Mouse (Mus musculus): Measurements from ENCODE around the gene Mdga1. TPM values are rescaled to one million over a fixed set of nuclear protein-coding genes. Genes with fewer than 3 reads are reported as not detected.

Mdga1 gene
- polyA plus RNA-seq, 1 experiment from 2014 or later = 2.1 TPM

DNA sequence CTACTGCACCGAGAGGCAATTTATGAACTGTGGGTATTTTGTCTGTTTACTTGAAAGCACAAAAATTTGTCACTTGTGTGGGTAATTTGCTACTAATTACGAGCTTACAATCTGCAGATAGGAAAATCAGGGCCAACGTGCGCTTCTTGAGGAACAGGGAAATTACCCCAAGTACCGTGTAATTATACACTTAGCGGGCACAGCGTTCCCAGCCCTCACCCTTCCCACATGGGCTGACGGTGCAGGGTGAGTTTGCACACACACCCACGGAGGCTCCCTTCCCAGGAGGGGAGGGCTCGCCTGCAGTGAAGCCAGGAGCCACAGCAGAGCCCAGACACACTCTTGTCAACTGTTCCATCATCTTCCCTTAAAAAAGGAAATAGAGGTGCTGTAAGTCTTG is 54.1 kb downstream of the Mdga1 start:
- Histone ChIP-seq H3K36me3 (no peaks in the 10 kb centered on the region), H3K4me1 (peaks cover 12% of the 10 kb centered on the region), H3K4me2 (no peak overlapping the region), H3K9ac (no peak overlapping the region), H3K27ac (no peak overlapping the region), H3K27me3 (0 out of 2 replicates have a peak, but pooled peaks cover 6% of the 10 kb centered on the region), H3K9me3 (replicated peaks) (no peaks in the 10 kb centered on the region), H3K4me3 (replicated peaks) (no peak overlapping the region)
- 56% methylated on average over 10 of the region's 10 CpGs for WGBS
- no peak for ATAC-seq (replicated peaks; ENCODE audit: low FRiP score)

GRCm38 (mm10) chr17:29913301-29913965 is 56.5 kb downstream of the Mdga1 start:
- ATAC-seq (replicated peaks; ENCODE audit: low FRiP score) = no peak
- no peak overlapping the region for H3K27ac ChIP-seq
- H3K4me3 ChIP-seq (replicated peaks) = no peak overlapping the region
- peaks cover 10% of the 10 kb centered on the region for H3K4me1 ChIP-seq
- 82% methylated on average over 16 of the region's 16 CpGs for WGBS
- H3K36me3 ChIP-seq = no peaks in the 10 kb centered on the region
- H3K4me2 ChIP-seq = no peak overlapping the region
- H3K27me3 ChIP-seq = 0 out of 2 replicates have a peak, but pooled peaks cover 6% of the 10 kb centered on the region
- H3K9me3 ChIP-seq (replicated peaks) = no peaks in the 10 kb centered on the region
- no peak overlapping the region for H3K9ac ChIP-seq

- peaks cover 10% of the 10 kb centered on the region for H3K4me1 ChIP-seq
- no peak overlapping the region for H3K9ac ChIP-seq
- no peak overlapping the region for H3K4me2 ChIP-seq
- H3K27ac ChIP-seq = no peak overlapping the region
- H3K27me3 ChIP-seq = 0 out of 2 replicates have a peak, but pooled peaks cover 6% of the 10 kb centered on the region
- no peak overlapping the region for H3K4me3 ChIP-seq (replicated peaks)
- WGBS = 30% methylated on average over 5 of the region's 5 CpGs
- ATAC-seq (replicated peaks; ENCODE audit: low FRiP score) = no peak
- H3K36me3 ChIP-seq = no peaks in the 10 kb centered on the region
- H3K9me3 ChIP-seq (replicated peaks) = no peaks in the 10 kb centered on the region
Observed at GRCm38 (mm10) chr17:29912733-29913132, 57.2 kb downstream of the Mdga1 start.

DNA sequence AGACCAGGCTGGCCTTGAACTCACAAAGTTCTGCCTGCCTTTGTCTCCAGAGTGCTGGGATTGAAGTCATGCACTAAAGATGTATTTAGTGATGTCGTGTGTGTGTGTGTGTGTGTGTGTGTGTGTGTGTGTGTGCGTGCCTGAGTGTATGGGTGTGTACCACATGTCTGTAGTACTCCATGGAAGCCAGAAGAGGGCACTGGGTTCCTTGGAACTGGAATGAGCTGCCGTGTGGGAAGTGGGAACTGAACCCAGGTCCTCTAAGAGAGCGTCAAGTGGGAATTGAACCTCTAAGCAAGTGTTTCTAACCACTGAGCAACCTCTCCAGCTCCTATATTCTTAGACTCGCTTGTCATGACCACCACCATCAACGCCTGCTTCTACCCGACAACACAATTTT is 60.9 kb downstream of the Mdga1 start:
- Histone ChIP-seq H3K9ac (no peak overlapping the region), H3K4me3 (replicated peaks) (no peak overlapping the region), H3K9me3 (replicated peaks) (no peaks in the 10 kb centered on the region), H3K4me1 (peaks cover 16% of the 10 kb centered on the region), H3K4me2 (no peak overlapping the region), H3K27ac (no peak overlapping the region), H3K36me3 (no peaks in the 10 kb centered on the region), H3K27me3 (no peaks in the 10 kb centered on the region)
- no peak for ATAC-seq (replicated peaks; ENCODE audit: low FRiP score)
- WGBS = 95% methylated on average over 7 of the region's 7 CpGs

GRCm38 (mm10) chr17:29904694-29905093 is 65.2 kb downstream of the Mdga1 start:
- WGBS = 39% methylated on average over 5 of the region's 5 CpGs
- ATAC-seq (replicated peaks; ENCODE audit: low FRiP score) = 0 out of 2 replicates have a peak, but pooled peaks have one; percentile 12
- H3K4me1 ChIP-seq = peaks cover 10% of the 10 kb centered on the region

GRCm38 (mm10) chr17:29902406-29903155 is 67.3 kb downstream of the Mdga1 start:
- Histone ChIP-seq H3K27ac (no peak overlapping the region), H3K4me3 (replicated peaks) (no peak overlapping the region), H3K36me3 (no peaks in the 10 kb centered on the region), H3K4me1 (peaks cover 10% of the 10 kb centered on the region), H3K4me2 (no peak overlapping the region), H3K27me3 (no peaks in the 10 kb centered on the region), H3K9ac (no peak overlapping the region), H3K9me3 (replicated peaks) (no peaks in the 10 kb centered on the region)
- no peak for ATAC-seq (replicated peaks; ENCODE audit: low FRiP score)
- 61% methylated on average over 16 of the region's 16 CpGs for WGBS

More at GRCm38 (mm10) chr17:29904694-29905093, 65.2 kb downstream of the Mdga1 start:
- H3K4me2 ChIP-seq = no peak overlapping the region
- no peak overlapping the region for H3K9ac ChIP-seq
- no peaks in the 10 kb centered on the region for H3K27me3 ChIP-seq
- no peaks in the 10 kb centered on the region for H3K36me3 ChIP-seq
- H3K4me3 ChIP-seq (replicated peaks) = no peak overlapping the region
- no peak overlapping the region for H3K27ac ChIP-seq
- H3K9me3 ChIP-seq (replicated peaks) = no peaks in the 10 kb centered on the region

- no peak for ATAC-seq (replicated peaks; ENCODE audit: low FRiP score)
- no peak overlapping the region for H3K4me3 ChIP-seq (replicated peaks)
Observed at GRCm38 (mm10) chr17:29900289-29900688, 69.6 kb downstream of the Mdga1 start.

GRCm38 (mm10) chr17:29896181-29897054 is 73.5 kb downstream of the Mdga1 start:
- Histone ChIP-seq H3K36me3 (no peaks in the 10 kb centered on the region), H3K9ac (no peak overlapping the region), H3K4me1 (peaks cover 22% of the 10 kb centered on the region), H3K9me3 (replicated peaks) (no peaks in the 10 kb centered on the region; the same call in 1 of the 2 replicates), H3K27me3 (peaks cover 11% of the 10 kb centered on the region), H3K4me3 (replicated peaks) (no peak overlapping the region), H3K27ac (0 out of 2 replicates have a peak overlapping the region, but pooled peaks have one; percentile 48), H3K4me2 (no peak overlapping the region)
- peak; percentile 77 for ATAC-seq (replicated peaks; ENCODE audit: low FRiP score)
- WGBS = 13% methylated on average over 6 of the region's 7 CpGs

More at GRCm38 (mm10) chr17:29900289-29900688, 69.6 kb downstream of the Mdga1 start:
- Histone ChIP-seq H3K27ac (no peak overlapping the region), H3K9me3 (replicated peaks) (no peaks in the 10 kb centered on the region), H3K27me3 (no peaks in the 10 kb centered on the region), H3K4me1 (peaks cover 25% of the 10 kb centered on the region), H3K36me3 (no peaks in the 10 kb centered on the region), H3K9ac (no peak overlapping the region), H3K4me2 (no peak overlapping the region)
- WGBS = 86% methylated on average over 5 of the region's 5 CpGs

DNA sequence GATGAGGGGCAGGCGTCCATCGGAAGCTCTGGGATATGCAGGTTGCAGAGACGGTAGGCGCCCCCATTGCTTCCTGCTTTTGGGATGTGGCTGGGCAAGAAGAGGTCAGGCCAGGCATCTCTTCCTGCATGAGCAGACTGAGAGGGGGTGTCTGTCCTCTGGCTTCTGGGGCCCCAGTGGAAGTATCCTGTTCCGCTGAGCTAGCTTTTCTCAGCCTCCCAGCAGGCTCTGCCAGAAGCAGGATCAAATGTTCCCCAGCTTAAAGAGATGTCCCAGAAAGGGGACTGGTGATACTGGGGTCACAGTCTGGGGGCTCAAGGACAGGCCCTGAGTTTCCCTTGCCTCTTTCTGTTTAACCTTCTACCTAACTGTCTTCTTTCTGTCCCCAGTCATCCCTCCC is 74.3 kb downstream of the Mdga1 start:
- Histone ChIP-seq H3K27ac (no peak overlapping the region), H3K27me3 (peaks cover 19% of the 10 kb centered on the region), H3K9ac (no peak overlapping the region), H3K36me3 (no peaks in the 10 kb centered on the region), H3K4me3 (replicated peaks) (no peak overlapping the region), H3K4me1 (peaks cover 22% of the 10 kb centered on the region), H3K9me3 (replicated peaks) (no peaks in the 10 kb centered on the region; the same call in 1 of the 2 replicates), H3K4me2 (no peak overlapping the region)
- 52% methylated on average over 5 of the region's 5 CpGs for WGBS
- no peak for ATAC-seq (replicated peaks; ENCODE audit: low FRiP score)

DNA sequence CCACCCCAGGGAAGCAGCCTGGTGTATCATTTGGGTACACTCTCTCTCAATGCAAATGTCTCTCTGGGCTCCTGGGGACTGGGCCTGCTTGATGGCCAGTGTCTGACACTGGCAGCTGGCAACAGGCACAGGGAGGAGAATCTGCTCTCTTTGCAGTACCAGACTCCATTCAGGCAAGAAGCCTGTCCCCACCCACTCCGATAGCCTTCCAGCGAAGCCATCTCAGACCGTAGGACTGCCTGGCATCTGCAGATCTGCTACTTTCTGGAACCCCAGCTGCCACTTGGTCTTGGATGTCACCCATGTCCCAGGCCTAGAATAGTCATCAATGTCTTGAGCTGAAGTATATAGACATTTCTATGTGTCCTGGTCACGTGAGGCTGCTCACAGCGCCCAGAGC is 74.9 kb downstream of the Mdga1 start:
- Histone ChIP-seq H3K27me3 (peaks cover 25% of the 10 kb centered on the region), H3K9me3 (replicated peaks) (no peaks in the 10 kb centered on the region; the same call in 1 of the 2 replicates), H3K4me3 (replicated peaks) (no peak overlapping the region), H3K36me3 (no peaks in the 10 kb centered on the region), H3K4me2 (no peak overlapping the region), H3K9ac (no peak overlapping the region), H3K4me1 (peaks cover 23% of the 10 kb centered on the region), H3K27ac (no peak overlapping the region)
- WGBS = 87% methylated on average over 5 of the region's 5 CpGs
- ATAC-seq (replicated peaks; ENCODE audit: low FRiP score) = no peak

DNA sequence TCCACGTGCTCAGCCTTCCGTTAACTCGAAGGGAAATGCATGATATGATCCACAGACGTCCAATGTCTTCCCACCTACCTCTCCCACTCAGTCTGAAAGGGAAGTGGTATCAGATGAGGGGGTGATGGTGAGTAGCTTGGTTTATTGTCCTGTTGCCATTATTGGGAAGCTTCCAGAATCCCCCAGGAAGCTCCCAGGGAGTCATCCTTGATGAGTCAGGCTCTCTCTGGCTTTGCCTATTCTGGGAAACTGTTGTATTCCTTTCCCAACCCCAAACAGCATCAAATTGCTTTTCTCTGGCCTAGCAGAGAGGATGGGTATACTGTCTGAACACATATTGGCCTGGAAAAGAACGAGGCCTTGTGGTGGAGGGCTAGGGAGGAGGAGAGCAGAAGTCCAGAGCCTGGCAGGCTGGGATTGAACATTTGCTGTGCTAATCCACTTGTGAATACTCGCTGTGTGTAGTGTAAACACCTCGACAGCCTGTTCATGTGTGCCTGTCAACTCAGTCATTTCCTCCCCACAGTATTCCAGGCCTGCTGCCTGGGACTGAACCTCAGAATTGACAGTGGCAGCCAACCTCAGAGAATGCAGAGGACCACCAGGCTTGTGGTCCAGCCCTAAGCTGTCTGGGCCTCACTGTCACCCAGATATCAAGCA is 79.3 kb downstream of the Mdga1 start:
- Histone ChIP-seq H3K9ac (no peak overlapping the region), H3K36me3 (no peaks in the 10 kb centered on the region), H3K4me2 (no peak overlapping the region), H3K4me1 (peaks cover 52% of the 10 kb centered on the region), H3K4me3 (replicated peaks) (no peak overlapping the region), H3K9me3 (replicated peaks) (no peaks in the 10 kb centered on the region; the same call in 1 of the 2 replicates), H3K27ac (no peak overlapping the region), H3K27me3 (peaks cover 62% of the 10 kb centered on the region)
- no peak for ATAC-seq (replicated peaks; ENCODE audit: low FRiP score)
- 61% methylated on average over 7 of the region's 7 CpGs for WGBS
